Mouse (Mus musculus): ENCODE data around the gene Thumpd1. TPM values are rescaled to one million over a fixed set of nuclear protein-coding genes. Genes with fewer than 3 reads are reported as not detected.

Gene Thumpd1
- polyA plus RNA-seq (2012; rRNA removed), result 30.9 and 31.0 TPM in 2 replicates

DNA sequence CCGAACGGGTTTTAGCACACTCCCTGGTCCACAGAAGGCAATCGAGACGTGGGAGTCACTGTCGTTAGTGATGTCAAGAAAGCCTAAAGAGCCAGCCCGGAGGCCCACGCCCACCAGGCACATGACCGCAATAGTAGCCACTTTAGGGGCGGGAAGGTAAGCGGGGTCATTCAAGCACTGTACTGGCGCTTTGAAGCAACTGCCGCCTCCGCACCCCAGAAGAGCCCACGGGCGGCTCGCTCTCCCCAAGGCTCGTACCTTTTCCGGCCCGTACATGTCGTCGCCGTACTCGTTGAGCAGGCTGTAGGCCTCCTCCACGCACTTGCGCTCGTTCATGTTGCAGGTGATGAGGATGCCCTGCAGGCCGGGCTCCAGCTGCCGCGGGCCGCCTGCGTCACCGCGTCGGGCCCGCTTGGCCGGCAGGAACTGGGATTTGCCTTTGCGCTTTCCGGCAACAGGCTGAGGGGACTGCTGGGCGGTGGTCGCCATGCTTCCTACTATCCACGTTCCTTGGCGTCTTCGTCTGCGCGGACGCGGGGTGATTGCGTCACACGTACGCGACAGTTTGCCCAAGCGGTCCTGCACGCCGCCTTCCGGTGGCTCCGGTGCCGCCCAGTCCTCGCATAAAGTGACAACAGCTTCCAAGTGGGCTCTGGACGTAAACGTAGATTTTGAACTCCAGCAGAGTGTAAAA lies at the start of gene Thumpd1:
Gene Thumpd1, minus strand, starts transcription at position 546 of the 694 bp plus-strand sequence.
- H3K27me3 ChIP-seq (ENCODE audit: control insufficient read depth, insufficient read depth, low read length), result no peaks in the 10 kb centered on the region
- no peak within 1 kb of the TSS for H3K27ac ChIP-seq (ENCODE audit: control insufficient read depth, insufficient read depth, low read length)
- TF ChIP-seq POLR2A (IDR thresholded peaks at IDR 0.05; ENCODE audit: control insufficient read depth, extremely low read depth, insufficient read depth, low read length, poor library complexity), result 0 out of 2 replicates have a peak, but pooled peaks have one; percentile 32
- no peak for TF ChIP-seq CTCF (IDR thresholded peaks at IDR 0.05; ENCODE audit: borderline replicate concordance, control insufficient read depth, extremely low read depth, insufficient read depth, low read length, poor library complexity)
- H3K4me3 ChIP-seq (ENCODE audit: control insufficient read depth, insufficient read depth, low read length), result peak within 1 kb of the TSS; percentile 92
- H3K36me3 ChIP-seq (ENCODE audit: control insufficient read depth, insufficient read depth, low read length), result peaks cover 33% of the 10 kb centered on the region
- WGBS, result under 1% methylated on average over 60 of the region's 60 CpGs
- DNase-seq, result peak; percentile 92
- peaks cover 4% of the 10 kb centered on the region; the same call in 1 of the 2 replicates for H3K4me1 ChIP-seq (replicated peaks; ENCODE audit: control insufficient read depth, insufficient read depth, low read length)

DNA sequence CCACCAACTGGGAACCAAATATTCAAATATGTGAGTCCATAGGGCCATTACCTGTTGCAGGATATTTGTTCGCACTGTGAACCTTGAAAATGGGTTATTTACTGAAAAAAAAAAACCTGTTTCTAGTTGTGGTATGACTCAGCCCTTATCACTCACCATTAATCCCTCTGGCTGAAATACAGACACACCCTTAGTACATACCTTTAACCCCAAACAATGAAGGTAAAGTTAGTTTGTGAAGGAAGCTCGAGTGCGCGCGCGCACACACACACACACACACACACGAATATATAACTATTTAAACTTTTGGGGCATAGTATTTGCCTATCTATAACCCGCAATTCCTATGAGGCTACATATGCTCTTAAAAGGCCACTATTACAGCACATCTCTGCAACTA lies 49.3 kb upstream of the Thumpd1 start:
- H3K27me3 ChIP-seq (ENCODE audit: control insufficient read depth, insufficient read depth, low read length), result no peaks in the 10 kb centered on the region
- H3K4me3 ChIP-seq (ENCODE audit: control insufficient read depth, insufficient read depth, low read length), result no peak overlapping the region
- DNase-seq, result no peak
- TF ChIP-seq POLR2A (IDR thresholded peaks at IDR 0.05; ENCODE audit: control insufficient read depth, extremely low read depth, insufficient read depth, low read length, poor library complexity) (no peak), CTCF (IDR thresholded peaks at IDR 0.05; ENCODE audit: borderline replicate concordance, control insufficient read depth, extremely low read depth, insufficient read depth, low read length, poor library complexity) (no peak)
- no peaks in the 10 kb centered on the region for H3K4me1 ChIP-seq (replicated peaks; ENCODE audit: control insufficient read depth, insufficient read depth, low read length)
- H3K36me3 ChIP-seq (ENCODE audit: control insufficient read depth, insufficient read depth, low read length), result no peaks in the 10 kb centered on the region
- WGBS, result 96% methylated on average over 8 of the region's 8 CpGs
- H3K27ac ChIP-seq (ENCODE audit: control insufficient read depth, insufficient read depth, low read length), result no peak overlapping the region

DNA sequence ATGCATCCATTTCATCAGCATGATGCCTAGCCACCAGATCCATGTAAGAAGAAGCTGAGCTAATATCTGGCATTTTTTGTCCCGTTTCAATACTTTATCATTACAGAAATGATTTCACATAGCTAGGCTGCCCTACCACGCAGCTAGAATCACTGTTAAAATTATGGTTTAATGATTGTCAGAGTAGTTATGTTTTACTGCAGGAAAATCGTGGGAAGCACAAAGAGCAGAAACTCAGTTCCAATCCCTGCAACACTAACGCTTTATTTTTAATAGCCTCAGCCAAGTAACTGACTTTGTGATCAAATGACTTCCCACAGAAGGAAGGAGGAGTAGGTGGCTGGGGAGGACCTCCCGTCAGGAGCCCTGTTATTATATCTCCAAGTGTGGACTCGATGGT lies 46.4 kb upstream of the Thumpd1 start:
- 89% methylated on average over 6 of the region's 6 CpGs for WGBS
- Histone ChIP-seq H3K27ac (ENCODE audit: control insufficient read depth, insufficient read depth, low read length) (no peak overlapping the region), H3K4me1 (replicated peaks; ENCODE audit: control insufficient read depth, insufficient read depth, low read length) (no peaks in the 10 kb centered on the region), H3K4me3 (ENCODE audit: control insufficient read depth, insufficient read depth, low read length) (no peak overlapping the region), H3K36me3 (ENCODE audit: control insufficient read depth, insufficient read depth, low read length) (no peaks in the 10 kb centered on the region), H3K27me3 (ENCODE audit: control insufficient read depth, insufficient read depth, low read length) (no peaks in the 10 kb centered on the region)
- TF ChIP-seq CTCF (IDR thresholded peaks at IDR 0.05; ENCODE audit: borderline replicate concordance, control insufficient read depth, extremely low read depth, insufficient read depth, low read length, poor library complexity) (no peak), POLR2A (IDR thresholded peaks at IDR 0.05; ENCODE audit: control insufficient read depth, extremely low read depth, insufficient read depth, low read length, poor library complexity) (no peak)
- no peak for DNase-seq

DNA sequence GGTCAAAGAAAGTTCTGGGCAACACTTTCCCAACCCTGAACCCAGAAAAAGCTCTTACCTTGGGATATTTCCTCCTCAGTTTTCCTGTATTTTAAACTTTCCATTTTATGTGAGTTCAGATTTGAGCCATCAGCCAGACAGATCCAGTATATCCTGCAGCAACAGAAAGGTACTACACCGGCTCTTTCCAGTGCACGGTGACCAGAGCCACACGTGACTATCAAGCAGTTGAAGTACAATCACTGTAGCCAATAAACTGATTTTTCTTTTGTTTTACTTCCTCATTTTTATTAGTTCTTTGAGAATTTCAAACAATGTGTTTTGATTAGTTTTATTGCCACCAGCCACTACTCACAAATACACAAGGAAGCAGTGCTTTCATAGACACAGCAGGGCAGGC lies 43.8 kb upstream of the Thumpd1 start:
- no peak overlapping the region for H3K27ac ChIP-seq (ENCODE audit: control insufficient read depth, insufficient read depth, low read length)
- no peaks in the 10 kb centered on the region for H3K27me3 ChIP-seq (ENCODE audit: control insufficient read depth, insufficient read depth, low read length)
- TF ChIP-seq POLR2A (IDR thresholded peaks at IDR 0.05; ENCODE audit: control insufficient read depth, extremely low read depth, insufficient read depth, low read length, poor library complexity), result no peak
- no peak for TF ChIP-seq CTCF (IDR thresholded peaks at IDR 0.05; ENCODE audit: borderline replicate concordance, control insufficient read depth, extremely low read depth, insufficient read depth, low read length, poor library complexity)
- no peak for DNase-seq
- no peaks in the 10 kb centered on the region for H3K4me1 ChIP-seq (replicated peaks; ENCODE audit: control insufficient read depth, insufficient read depth, low read length)
- 71% methylated on average over 3 of the region's 3 CpGs for WGBS
- no peaks in the 10 kb centered on the region for H3K36me3 ChIP-seq (ENCODE audit: control insufficient read depth, insufficient read depth, low read length)
- H3K4me3 ChIP-seq (ENCODE audit: control insufficient read depth, insufficient read depth, low read length), result no peak overlapping the region

DNA sequence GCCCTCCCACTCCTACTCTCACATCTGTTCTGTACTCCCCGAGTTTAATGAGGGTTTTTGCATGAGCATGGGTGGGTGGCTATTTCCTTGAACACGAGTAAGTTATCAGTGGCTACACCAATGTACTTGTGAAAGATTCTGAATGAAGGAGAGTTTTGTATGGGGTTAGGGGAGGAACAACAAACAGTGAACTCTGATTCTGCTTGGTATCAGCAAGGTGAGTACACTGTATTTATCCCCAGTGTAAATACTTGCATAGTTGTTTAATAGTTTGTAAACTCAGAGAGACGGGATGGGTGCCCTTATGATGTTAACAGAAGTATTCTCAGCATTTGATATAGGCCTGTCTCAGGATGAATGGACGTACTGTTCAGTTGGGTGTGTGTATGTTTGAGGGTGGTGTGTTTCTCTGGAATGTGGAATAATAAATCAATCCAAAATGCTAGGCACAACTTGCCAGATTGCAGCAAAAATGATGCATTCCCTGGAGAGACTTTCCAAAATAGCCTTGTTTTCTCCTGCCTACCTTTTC lies 41.6 kb upstream of the Thumpd1 start:
- Histone ChIP-seq H3K4me3 (ENCODE audit: control insufficient read depth, insufficient read depth, low read length) (no peak overlapping the region), H3K4me1 (replicated peaks; ENCODE audit: control insufficient read depth, insufficient read depth, low read length) (no peaks in the 10 kb centered on the region), H3K36me3 (ENCODE audit: control insufficient read depth, insufficient read depth, low read length) (no peaks in the 10 kb centered on the region), H3K27ac (ENCODE audit: control insufficient read depth, insufficient read depth, low read length) (no peak overlapping the region), H3K27me3 (ENCODE audit: control insufficient read depth, insufficient read depth, low read length) (no peaks in the 10 kb centered on the region)
- no peak for DNase-seq
- no peak for TF ChIP-seq POLR2A (IDR thresholded peaks at IDR 0.05; ENCODE audit: control insufficient read depth, extremely low read depth, insufficient read depth, low read length, poor library complexity)
- no peak for TF ChIP-seq CTCF (IDR thresholded peaks at IDR 0.05; ENCODE audit: borderline replicate concordance, control insufficient read depth, extremely low read depth, insufficient read depth, low read length, poor library complexity)
- WGBS, result 69% methylated on average over 4 of the region's 4 CpGs

DNA sequence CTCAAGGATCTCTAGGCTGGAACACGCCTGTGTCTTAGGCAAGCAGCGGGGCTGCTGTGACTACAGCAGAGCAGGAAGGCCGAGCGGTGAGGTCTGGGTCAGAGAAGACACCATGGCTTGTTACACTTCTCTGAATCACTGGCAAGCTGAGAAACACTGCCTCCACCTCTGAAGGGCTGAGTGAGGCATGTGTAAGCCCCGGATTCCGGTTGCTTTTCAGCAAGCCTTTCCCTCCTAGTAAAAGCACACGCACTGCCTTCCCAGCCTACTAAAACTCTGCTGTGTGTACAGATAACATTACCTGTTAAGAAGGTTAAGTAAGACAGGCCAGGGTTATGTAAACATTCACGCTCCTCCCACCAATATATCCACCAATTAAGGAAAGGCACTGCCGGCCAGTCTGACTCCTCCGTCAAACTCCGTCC lies 39.9 kb upstream of the Thumpd1 start, which contains the start of gene Acsm3:
Gene Acsm3, plus strand, starts transcription at position 397 of the 425 bp plus-strand sequence.
- 76% methylated on average over 11 of the region's 11 CpGs for WGBS
- no peak within 1 kb of the TSS for H3K4me3 ChIP-seq (ENCODE audit: control insufficient read depth, insufficient read depth, low read length)
- no peak within 1 kb of the TSS for H3K27ac ChIP-seq (ENCODE audit: control insufficient read depth, insufficient read depth, low read length)
- H3K4me1 ChIP-seq (replicated peaks; ENCODE audit: control insufficient read depth, insufficient read depth, low read length), result no peaks in the 10 kb centered on the region
- H3K27me3 ChIP-seq (ENCODE audit: control insufficient read depth, insufficient read depth, low read length), result no peaks in the 10 kb centered on the region
- DNase-seq, result no peak
- TF ChIP-seq CTCF (IDR thresholded peaks at IDR 0.05; ENCODE audit: borderline replicate concordance, control insufficient read depth, extremely low read depth, insufficient read depth, low read length, poor library complexity) (no peak), POLR2A (IDR thresholded peaks at IDR 0.05; ENCODE audit: control insufficient read depth, extremely low read depth, insufficient read depth, low read length, poor library complexity) (no peak)
- no peaks in the 10 kb centered on the region for H3K36me3 ChIP-seq (ENCODE audit: control insufficient read depth, insufficient read depth, low read length)
